ENCODE assay signal across 17 mouse cellular contexts in the genomic region with DNA sequence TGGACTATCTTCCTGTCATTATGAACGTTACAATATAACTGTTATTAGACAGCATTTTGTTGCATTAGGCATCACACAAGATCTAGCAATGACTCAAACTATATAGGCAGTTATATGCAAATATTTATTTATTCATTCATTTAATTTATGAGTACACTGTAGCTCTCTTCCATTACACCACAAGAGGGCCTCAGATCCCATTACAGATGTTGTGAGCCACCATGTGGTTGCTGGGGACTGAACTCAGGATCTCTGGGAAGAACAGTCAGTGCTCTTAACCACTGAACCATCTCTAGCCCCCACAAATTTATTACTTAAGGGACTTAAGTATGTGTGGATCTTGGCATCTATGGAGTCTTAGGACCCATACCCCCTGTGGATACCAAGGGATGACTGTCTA. TPM values are rescaled to one million over a fixed set of nuclear protein-coding genes. Genes with fewer than 3 reads are reported as not detected.
DNase-seq lines count a peak whose midpoint lies in the region; ATAC-seq and TF ChIP-seq lines count a peak whose summit lies in the region.
"Had no signal": no experiment of that assay in that cellular context is flagged by ENCODE, and none has a peak within 500 bp of the region (broad histone marks: within the 10 kb centered on the region; RNA-seq: fewer than 3 reads in every experiment).

No protein-coding gene starts in this region.

- no peak overlapping the region for H3K4me3 ChIP-seq in heart, embryonic 13.5 days
- H3K4me3 ChIP-seq in liver, embryonic 14.5 days (ENCODE audit: insufficient read depth in 1 of 2, low read depth in 2 of 2, low read length in 2 of 2), result no peak overlapping the region
- H3K4me3 ChIP-seq: embryonic facial prominence, embryonic 15.5 days; hindbrain, embryonic 13.5 days; liver, embryonic 13.5 days; midbrain, embryonic 12.5 days had no signal

- H3K27ac ChIP-seq in heart, embryonic 13.5 days (replicated peaks), result peak overlapping the region; percentile 65
- no peak overlapping the region for H3K27ac ChIP-seq in liver, embryonic 14.5 days
- H3K27ac ChIP-seq: embryonic facial prominence, embryonic 15.5 days; hindbrain, embryonic 13.5 days; liver, embryonic 13.5 days; midbrain, embryonic 12.5 days had no signal

- WGBS in heart, embryonic 13.5 days, result 95% methylated on average over 1 of the region's 1 CpGs
- 61% methylated on average over 1 of the region's 1 CpGs for WGBS in liver, embryonic 14.5 days (ENCODE audit: insufficient replicate concordance)

- DNase-seq in heart, postnatal 10 days, result no peak
- DNase-seq in liver, embryonic 14.5 days (ENCODE audit: low read depth in 3 of 3, low spot score in 3 of 3), result no peak
- DNase-seq in liver (no peak), adipocyte (ENCODE audit: low spot score) (peak; percentile 40)
- DNase-seq in CD4-positive helper T cell, adult 2 months (ENCODE audit: low read depth, low spot score), result peak; percentile 11
- DNase-seq in adrenal gland, adult (ENCODE audit: inconsistent age in 2 of 2, low spot score in 1 of 2), result no peak
- no peak for DNase-seq in right cerebral cortex, postnatal 14 days
- DNase-seq: adrenal gland, adult 2 months; cerebellum, postnatal 36 days; kidney, postnatal 14 days; liver, embryonic 13.5 days had no signal

- H3K9ac ChIP-seq in heart, embryonic 13.5 days, result no peak overlapping the region
- H3K9ac ChIP-seq in liver, embryonic 14.5 days (replicated peaks), result no peak overlapping the region
- H3K9ac ChIP-seq: embryonic facial prominence, embryonic 15.5 days; hindbrain, embryonic 13.5 days; liver, embryonic 13.5 days; midbrain, embryonic 12.5 days had no signal

- H3K9me3 ChIP-seq in heart, embryonic 13.5 days, result no peaks in the 10 kb centered on the region
- H3K9me3 ChIP-seq in liver, embryonic 14.5 days (ENCODE audit: control insufficient read depth, low read length), result no peaks in the 10 kb centered on the region
- H3K9me3 ChIP-seq: embryonic facial prominence, embryonic 15.5 days; hindbrain, embryonic 13.5 days; liver, embryonic 13.5 days; midbrain, embryonic 12.5 days had no signal

- TF ChIP-seq EP300 in liver, embryonic 14.5 days (IDR thresholded peaks at IDR 0.05; ENCODE audit: low read depth), result no peak

- ATAC-seq in heart, embryonic 13.5 days (ENCODE audit: extremely low read depth, insufficient number of reproducible peaks, low FRiP score, low TSS enrichment), result no peak
- ATAC-seq in liver, embryonic 14.5 days (ENCODE audit: insufficient read depth), result no peak
- ATAC-seq: forebrain, embryonic 14.5 days had no signal

- intact Hi-C loops in heart, postnatal 10 days (cut with DNase I), result no loop called here

- H3K27me3 ChIP-seq in heart, embryonic 13.5 days (replicated peaks), result no peaks in the 10 kb centered on the region
- no peaks in the 10 kb centered on the region for H3K27me3 ChIP-seq in liver, embryonic 14.5 days (ENCODE audit: control insufficient read depth, insufficient read depth, low read length)
- H3K27me3 ChIP-seq: embryonic facial prominence, embryonic 15.5 days; hindbrain, embryonic 13.5 days; liver, embryonic 13.5 days; midbrain, embryonic 12.5 days had no signal

- peaks cover 39% of the 10 kb centered on the region for H3K36me3 ChIP-seq in heart, embryonic 13.5 days
- no peaks in the 10 kb centered on the region; the same call in 1 of the 2 replicates for H3K36me3 ChIP-seq in liver, embryonic 14.5 days (replicated peaks; ENCODE audit: control insufficient read depth, insufficient read depth, low read depth)
- H3K36me3 ChIP-seq: liver, embryonic 13.5 days; midbrain, embryonic 12.5 days had no signal

- peak; percentile 38; the same call in 1 of the 2 replicates for TF ChIP-seq CTCF in liver, embryonic 14.5 days (IDR thresholded peaks at IDR 0.05; ENCODE audit: low read depth)

- H3K4me1 ChIP-seq in heart, embryonic 13.5 days, result peaks cover 21% of the 10 kb centered on the region
- H3K4me1 ChIP-seq in liver, embryonic 14.5 days (replicated peaks; ENCODE audit: control insufficient read depth in 2 of 2, insufficient read depth in 2 of 2, low read length in 1 of 2), result no peaks in the 10 kb centered on the region
- H3K4me1 ChIP-seq: hindbrain, embryonic 13.5 days; liver, embryonic 13.5 days; midbrain, embryonic 12.5 days had no signal

- no peak overlapping the region for H3K4me2 ChIP-seq in heart, embryonic 13.5 days
- H3K4me2 ChIP-seq in liver, embryonic 14.5 days (ENCODE audit: low read depth), result no peak overlapping the region
- H3K4me2 ChIP-seq: embryonic facial prominence, embryonic 15.5 days; heart, embryonic 11.5 days; hindbrain, embryonic 13.5 days; liver, embryonic 13.5 days; midbrain, embryonic 12.5 days had no signal

RNA-seq across cellular contexts. Expression of a gene that starts 26.1 kb away (rescaled TPM):
- polyA plus RNA-seq in heart, embryonic 13.5 days (2015; fragmentation: Nextera tagmentation; extraction: Ambion mirVana), result 0.20 and 0.29 TPM in 2 replicates
- 10 to 100 TPM in 1 of 2 experiments, 1 to 10 TPM in 1; 8.6 to 18.1 TPM for total RNA-seq in heart, postnatal 10 days (2021)
- polyA plus RNA-seq in liver, embryonic 14.5 days (2012; rRNA removed), result 0.01 and 0.02 TPM in 2 replicates
- 0.05 TPM in 1 of 2 replicates, not detected in the other for polyA plus RNA-seq in liver, embryonic 14.5 days (2014; fragmentation: Nextera tagmentation; extraction: Ambion mirVana)
- total RNA-seq: adrenal gland, adult 2 months had no signal
- polyA plus RNA-seq: adrenal gland, adult 2 months had no signal

Comparison
In these comparisons a context has a peak if more than half of its experiments do, and no peak if none do; other contexts are left out.
1. DNase-seq: peak in CD4-positive helper T cell, adult 2 months (single experiment) and adipocyte (single experiment); none in heart, postnatal 10 days (0 of 2), liver, embryonic 14.5 days (0 of 3), liver (single experiment), adrenal gland, adult (0 of 2) and right cerebral cortex, postnatal 14 days (single experiment).